Mouse (Mus musculus) intestine, embryonic 15.5 days (tissue): Measurements from ENCODE around the gene Mthfd2l. TPM values are rescaled to one million over a fixed set of nuclear protein-coding genes. Genes with fewer than 3 reads are reported as not detected.
A peak's percentile ranks its signal among the peaks of the same experiment; 100 is the strongest.

Source experiments
- ATAC-seq: fragments of 200-750 bp; cut with Nextera tagmentation; 2 replicates; pipeline ENCODE4 v1.8.0; 2017; ENCODE audit warnings: moderate TSS enrichment, moderate library complexity
- H3K27ac ChIP-seq: fragments of 300-500 bp; sonication (generic); 2 replicates; pipeline ENCODE4 v1.5.1; 2015; ENCODE audit warnings: mild to moderate bottlenecking, inconsistent platforms
- H3K27me3 ChIP-seq: fragments of 300-500 bp; sonication (generic); replicated peaks from 2 replicates; pipeline ENCODE4 v1.6.1; 2015; ENCODE audit warnings: inconsistent platforms
- H3K36me3 ChIP-seq: fragments of 300-500 bp; sonication (generic); 2 replicates; pipeline ENCODE4 v1.6.1; 2015; ENCODE audit warnings: inconsistent platforms
- H3K4me1 ChIP-seq: fragments of 300-500 bp; sonication (generic); replicated peaks from 2 replicates; pipeline ENCODE4 v1.6.1; 2015; ENCODE audit warnings: inconsistent platforms
- H3K4me2 ChIP-seq: fragments of 300-500 bp; sonication (generic); replicated peaks from 2 replicates; pipeline ENCODE4 v1.6.1; 2015; ENCODE audit warnings: mild to moderate bottlenecking, inconsistent platforms
- H3K4me3 ChIP-seq: fragments of 300-500 bp; sonication (generic); replicated peaks from 2 replicates; pipeline ENCODE4 v1.5.1; 2015; ENCODE audit warnings: inconsistent platforms
- H3K9ac ChIP-seq: fragments of 300-500 bp; sonication (generic); 2 replicates; pipeline ENCODE4 v1.6.1; 2015; ENCODE audit warnings: inconsistent platforms
- H3K9me3 ChIP-seq: fragments of 300-500 bp; sonication (generic); 2 replicates; pipeline ENCODE4 v1.6.1; 2016; ENCODE audit warnings: inconsistent platforms
- WGBS: fragments of 180-500 bp; shearing (Covaris S2); methylation state at CpG from one replicate; pipeline ENCODE4 v1.1.7; 2015; 5-methylcytosine and 5-hydroxymethylcytosine counted together
- polyA plus RNA-seq: library from polyadenylated mRNA; unstranded; fragments of >200 nt; fragmentation: Nextera tagmentation; extraction: Ambion mirVana; gene quantifications from 2 replicates; pipeline ENCODE4 v1.2.1, GENCODE M21; 2015

Gene Mthfd2l
- polyA plus RNA-seq, 1 experiment from 2014 or later, result 46.2 TPM

DNA sequence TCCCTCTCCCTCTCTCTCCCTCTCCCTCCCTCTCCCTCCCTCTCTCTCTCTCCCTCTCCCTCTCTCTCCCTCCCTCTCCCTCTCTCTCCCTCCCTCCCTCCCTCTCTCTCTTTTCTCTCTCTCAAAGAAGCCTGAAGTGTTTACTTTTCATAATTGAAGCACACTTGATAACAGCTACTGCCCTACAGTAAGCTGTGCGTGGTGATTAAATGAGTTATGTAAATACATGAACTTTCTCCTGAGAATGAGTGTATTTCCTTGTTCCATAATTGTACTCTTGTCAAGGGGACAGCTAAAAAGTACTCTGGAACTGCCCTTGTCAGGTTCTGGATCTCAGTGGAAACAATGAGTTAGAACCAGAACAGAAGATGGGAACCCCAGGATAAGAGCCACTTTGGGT lies 96.9 kb downstream of the Mthfd2l start:
- 32% methylated on average over 1 of the region's 1 CpGs for WGBS
- Histone ChIP-seq H3K36me3 (no peaks in the 10 kb centered on the region), H3K27me3 (no peaks in the 10 kb centered on the region), H3K4me3 (no peak overlapping the region), H3K4me2 (no peak overlapping the region), H3K9ac (no peak overlapping the region), H3K9me3 (no peaks in the 10 kb centered on the region), H3K4me1 (no peaks in the 10 kb centered on the region), H3K27ac (no peak overlapping the region)
- no peak for ATAC-seq

DNA sequence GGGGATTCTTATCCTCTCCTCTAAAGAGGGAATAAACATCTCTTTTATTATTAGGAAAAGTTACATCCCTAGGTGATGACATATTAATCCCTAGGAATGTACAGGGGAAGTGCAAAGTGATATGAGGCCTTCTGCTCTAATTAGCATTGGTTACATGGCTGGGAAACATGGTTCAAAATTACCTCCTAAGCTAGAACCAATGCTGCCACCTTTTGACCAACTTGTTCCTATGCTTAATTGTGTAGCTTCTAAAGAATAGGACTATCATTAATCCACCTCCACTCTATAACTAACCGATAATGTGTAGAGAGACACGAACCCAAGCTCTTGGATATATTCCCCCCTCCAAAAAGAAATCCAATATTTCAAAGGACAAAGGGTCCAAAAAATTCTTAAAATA lies 99.7 kb downstream of the Mthfd2l start:
- WGBS, result 92% methylated on average over 2 of the region's 2 CpGs
- Histone ChIP-seq H3K4me1 (no peaks in the 10 kb centered on the region), H3K36me3 (no peaks in the 10 kb centered on the region), H3K27me3 (no peaks in the 10 kb centered on the region), H3K9ac (no peak overlapping the region), H3K4me3 (no peak overlapping the region), H3K4me2 (no peak overlapping the region), H3K9me3 (no peaks in the 10 kb centered on the region), H3K27ac (no peak overlapping the region)
- ATAC-seq, result no peak

DNA sequence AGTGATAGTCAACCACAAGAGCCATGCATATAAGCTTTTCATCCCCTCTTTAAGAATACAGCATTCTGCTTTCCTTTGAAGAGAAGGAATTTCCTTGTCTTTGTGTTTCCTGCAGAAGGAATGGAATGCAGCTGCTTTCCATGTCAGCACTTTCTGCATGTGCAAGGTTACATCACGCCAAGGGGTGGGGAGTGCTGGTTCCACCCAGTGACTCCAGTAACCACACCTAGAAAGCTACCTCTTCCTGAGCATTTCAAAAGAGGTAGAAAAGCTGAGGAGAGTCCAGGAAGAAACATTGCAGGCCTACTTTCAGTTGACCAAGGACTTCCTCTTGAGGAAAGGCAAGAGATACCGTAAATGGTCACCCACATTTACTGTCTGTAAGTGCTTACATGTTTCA lies 104.4 kb downstream of the Mthfd2l start:
- H3K36me3 ChIP-seq, result no peaks in the 10 kb centered on the region

DNA sequence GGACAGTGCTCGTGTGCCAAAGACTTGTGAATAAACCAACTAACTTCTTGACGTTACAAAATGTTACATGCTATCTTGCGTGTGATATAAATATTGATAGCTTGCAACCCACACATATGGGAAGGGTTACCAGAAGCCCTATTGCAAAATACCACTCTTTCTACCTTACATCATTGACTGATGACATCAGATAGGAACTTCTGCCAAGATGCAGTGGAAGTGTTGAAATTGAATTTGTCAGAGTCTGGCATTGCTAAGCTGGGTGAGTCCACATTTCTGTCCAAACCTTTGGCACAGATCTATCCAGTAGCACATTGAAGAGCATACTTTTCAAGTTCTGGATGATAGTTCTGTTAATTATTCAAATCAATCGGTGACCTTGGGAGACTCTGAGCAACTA lies 105.7 kb downstream of the Mthfd2l start:
- H3K36me3 ChIP-seq, result no peaks in the 10 kb centered on the region
- H3K4me1 ChIP-seq, result no peaks in the 10 kb centered on the region
- no peak overlapping the region for H3K4me2 ChIP-seq
- no peak overlapping the region for H3K4me3 ChIP-seq
- 80% methylated on average over 4 of the region's 4 CpGs for WGBS
- no peak overlapping the region for H3K27ac ChIP-seq
- no peaks in the 10 kb centered on the region for H3K9me3 ChIP-seq
- H3K27me3 ChIP-seq, result no peaks in the 10 kb centered on the region
- H3K9ac ChIP-seq, result no peak overlapping the region
- no peak for ATAC-seq

More for the DNA sequence above, 104.4 kb downstream of the Mthfd2l start:
- no peaks in the 10 kb centered on the region for H3K4me1 ChIP-seq
- H3K9me3 ChIP-seq, result no peaks in the 10 kb centered on the region
- no peaks in the 10 kb centered on the region for H3K27me3 ChIP-seq
- H3K27ac ChIP-seq, result no peak overlapping the region
- H3K4me3 ChIP-seq, result no peak overlapping the region
- no peak overlapping the region for H3K9ac ChIP-seq
- ATAC-seq, result no peak
- WGBS, result 79% methylated on average over 2 of the region's 2 CpGs
- H3K4me2 ChIP-seq, result no peak overlapping the region

DNA sequence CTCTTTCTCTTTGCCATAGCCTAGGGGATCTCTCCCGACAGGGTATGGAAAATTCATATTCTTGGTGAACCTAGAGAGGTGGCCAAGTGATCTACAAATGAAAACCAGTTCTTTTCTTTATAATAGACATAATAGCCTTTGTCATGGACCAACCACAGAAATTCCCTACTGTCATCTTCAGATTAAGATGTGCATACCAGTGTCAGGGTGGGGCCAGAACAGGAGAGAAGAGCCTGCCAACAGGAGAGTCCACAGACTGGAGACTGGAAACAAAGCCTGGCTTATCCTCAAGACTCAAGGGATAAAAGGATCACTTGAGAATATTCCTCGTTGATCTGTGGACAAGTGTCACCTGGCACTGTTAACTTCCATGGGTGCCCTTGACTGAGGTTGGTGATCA lies 106.8 kb downstream of the Mthfd2l start:
- no peak overlapping the region for H3K27ac ChIP-seq
- no peak overlapping the region for H3K4me3 ChIP-seq
- H3K9ac ChIP-seq, result no peak overlapping the region
- H3K27me3 ChIP-seq, result no peaks in the 10 kb centered on the region
- no peaks in the 10 kb centered on the region for H3K4me1 ChIP-seq
- 73% methylated on average over 2 of the region's 2 CpGs for WGBS
- H3K9me3 ChIP-seq, result no peaks in the 10 kb centered on the region
- H3K36me3 ChIP-seq, result no peaks in the 10 kb centered on the region
- ATAC-seq, result no peak
- no peak overlapping the region for H3K4me2 ChIP-seq

DNA sequence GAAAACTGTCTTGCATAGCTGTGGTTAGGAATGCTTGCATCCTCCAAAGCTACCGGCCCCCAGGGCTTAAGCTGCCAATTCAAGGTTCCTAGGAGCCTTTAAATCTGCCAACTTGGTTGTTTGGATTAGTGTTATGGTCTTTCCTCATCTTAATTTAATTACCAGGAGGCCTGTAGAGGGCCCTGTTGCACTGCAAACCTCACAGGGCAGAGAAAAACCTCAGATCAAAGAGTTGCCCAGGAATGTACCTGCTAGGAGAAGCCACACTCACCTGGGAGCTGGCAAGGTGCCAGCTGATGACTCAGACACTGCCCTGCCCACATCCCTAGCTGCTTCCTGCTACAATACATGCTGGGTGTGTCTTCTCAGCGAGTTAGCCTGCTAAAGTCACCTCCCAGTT lies 107.6 kb downstream of the Mthfd2l start:
- ATAC-seq, result peak; percentile 98
- no peaks in the 10 kb centered on the region for H3K9me3 ChIP-seq
- no peaks in the 10 kb centered on the region for H3K36me3 ChIP-seq
- no peaks in the 10 kb centered on the region for H3K27me3 ChIP-seq
- 13% methylated on average over 2 of the region's 2 CpGs for WGBS
- no peak overlapping the region for H3K27ac ChIP-seq
- H3K4me2 ChIP-seq, result no peak overlapping the region
- no peak overlapping the region for H3K9ac ChIP-seq
- no peaks in the 10 kb centered on the region for H3K4me1 ChIP-seq
- H3K4me3 ChIP-seq, result no peak overlapping the region

DNA sequence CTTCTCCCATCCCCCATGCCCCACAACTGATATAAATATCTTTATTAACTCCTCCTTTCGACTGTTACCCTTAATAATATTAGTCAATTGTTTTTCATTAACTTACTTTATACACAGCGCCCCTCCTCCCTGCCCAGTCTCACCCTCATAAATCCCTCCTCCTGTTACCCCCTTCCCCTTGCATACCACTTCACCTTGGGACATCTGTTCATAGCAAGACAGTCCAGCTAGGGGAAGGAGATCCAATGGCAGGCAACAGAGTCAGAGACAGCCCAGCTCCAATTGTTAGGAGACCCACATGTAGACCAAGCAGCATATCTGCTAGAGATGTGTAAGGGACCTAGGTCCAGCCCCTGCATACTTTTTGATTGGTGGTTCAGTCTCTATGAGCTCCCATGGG lies 108.0 kb downstream of the Mthfd2l start:
- H3K4me1 ChIP-seq, result no peaks in the 10 kb centered on the region
- no peak overlapping the region for H3K4me3 ChIP-seq
- ATAC-seq, result peak; percentile 65
- H3K9ac ChIP-seq, result no peak overlapping the region
- no peaks in the 10 kb centered on the region for H3K9me3 ChIP-seq
- H3K27ac ChIP-seq, result no peak overlapping the region
- H3K36me3 ChIP-seq, result no peaks in the 10 kb centered on the region
- 64% methylated on average over 2 of the region's 2 CpGs for whole genome bisulfite sequencing
- no peak overlapping the region for H3K4me2 ChIP-seq
- H3K27me3 ChIP-seq, result no peaks in the 10 kb centered on the region

DNA sequence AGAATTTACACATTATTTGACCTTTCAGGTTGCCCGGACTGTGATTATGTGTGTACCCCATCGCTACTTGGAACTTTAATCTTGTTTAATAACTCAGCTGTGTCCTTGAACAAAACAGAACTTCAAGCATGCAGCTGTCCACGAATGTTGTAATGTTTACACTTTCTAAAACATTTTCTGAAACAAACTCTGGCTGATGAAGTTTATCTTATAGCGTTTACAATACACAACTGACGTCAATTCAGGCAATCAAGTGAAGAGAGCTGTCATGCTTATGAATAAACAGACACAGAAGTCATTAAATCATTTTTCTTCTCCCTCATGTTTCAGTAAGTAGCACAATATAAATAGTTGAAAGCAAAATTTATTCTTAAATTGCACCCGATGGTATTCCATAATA lies 117.1 kb downstream of the Mthfd2l start:
- no peaks in the 10 kb centered on the region for H3K9me3 ChIP-seq
- no peak overlapping the region for H3K27ac ChIP-seq
- ATAC-seq, result peak; percentile 67
- H3K4me1 ChIP-seq, result no peaks in the 10 kb centered on the region
- WGBS, result 42% methylated on average over 6 of the region's 6 CpGs
- H3K36me3 ChIP-seq, result no peaks in the 10 kb centered on the region
- H3K9ac ChIP-seq, result no peak overlapping the region
- no peak overlapping the region for H3K4me3 ChIP-seq
- H3K4me2 ChIP-seq, result no peak overlapping the region
- H3K27me3 ChIP-seq, result no peaks in the 10 kb centered on the region

DNA sequence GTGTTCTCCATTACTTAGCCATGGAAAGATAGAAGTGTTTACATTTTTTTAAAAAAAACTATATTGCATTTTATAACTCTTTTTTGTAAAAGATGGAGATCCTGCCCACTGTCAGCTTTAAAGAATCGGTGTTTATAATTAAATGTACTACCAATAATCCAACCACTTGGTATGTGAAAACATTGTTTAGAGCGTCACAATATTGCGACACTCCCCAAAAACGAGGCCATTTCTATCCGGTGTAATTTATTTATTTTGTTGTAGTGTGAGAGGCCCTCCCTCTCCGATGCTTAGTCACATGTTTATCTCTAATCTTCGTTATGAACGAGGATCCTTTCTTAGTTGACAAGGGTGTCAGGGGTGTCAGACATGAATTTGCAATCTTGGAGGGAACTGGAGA lies 117.5 kb downstream of the Mthfd2l start:
- Histone ChIP-seq H3K27me3 (no peaks in the 10 kb centered on the region), H3K9ac (no peak overlapping the region), H3K4me2 (no peak overlapping the region), H3K4me1 (no peaks in the 10 kb centered on the region), H3K4me3 (no peak overlapping the region), H3K36me3 (no peaks in the 10 kb centered on the region), H3K27ac (0 out of 2 replicates have a peak overlapping the region, but pooled peaks have one; percentile 32), H3K9me3 (no peaks in the 10 kb centered on the region)
- ATAC-seq, result peak; percentile 71
- 66% methylated on average over 8 of the region's 8 CpGs for WGBS

Other genes with a start within 250 kb of the Mthfd2l start
- 0.24 and 0.38 TPM in 2 replicates for gene Cxcl5, start 171.8 kb upstream of the Mthfd2l start, polyA plus RNA-seq
- 2.6 and 2.7 TPM in 2 replicates for gene Ppbp, start 162.6 kb upstream of the Mthfd2l start, polyA plus RNA-seq
- gene Pf4, start 158.7 kb upstream of the Mthfd2l start, polyA plus RNA-seq, result 51.4 and 52.3 TPM in 2 replicates
- gene Cxcl3, start 145.0 kb upstream of the Mthfd2l start, polyA plus RNA-seq, result 0.14 TPM in 1 of 2 replicates, not detected in the other
- 0.18 and 0.19 TPM in 2 replicates for gene Cxcl15, start 136.6 kb upstream of the Mthfd2l start, polyA plus RNA-seq
- 0.39 and 0.68 TPM in 2 replicates for gene Cxcl1, start 39.9 kb upstream of the Mthfd2l start, polyA plus RNA-seq
- gene Cxcl2, start 27.2 kb upstream of the Mthfd2l start, polyA plus RNA-seq, result 0.20 TPM in 1 of 2 replicates, not detected in the other
- gene Epgn, start 96.3 kb downstream of the Mthfd2l start, polyA plus RNA-seq, result not detected in 2 replicates
- gene Ereg, start 143.5 kb downstream of the Mthfd2l start, polyA plus RNA-seq, result 1.2 TPM in 2 replicates
- gene Areg, start 208.5 kb downstream of the Mthfd2l start, polyA plus RNA-seq, result 5.4 and 5.9 TPM in 2 replicates